Mouse (Mus musculus): ENCODE measurements around the gene Clhc1. TPM values are rescaled to one million over a fixed set of nuclear protein-coding genes. Genes with fewer than 3 reads are reported as not detected.

Clhc1 gene
- polyA plus RNA-seq, 1 experiment, result not detected

GRCm38 (mm10) chr11:29549425-29549778, 1.7 kb downstream of the Clhc1 start:
- H3K79me2 ChIP-seq (ENCODE audit: control insufficient read depth, insufficient read depth), result peaks cover 24% of the 10 kb centered on the region
- no peaks in the 10 kb centered on the region for H3K27me3 ChIP-seq (ENCODE audit: control insufficient read depth, insufficient read depth, insufficient read length)
- H3ac ChIP-seq (ENCODE audit: control insufficient read depth, insufficient read length, low read depth), result no peak overlapping the region
- H3K36me3 ChIP-seq (ENCODE audit: control insufficient read depth, insufficient read depth), result peaks cover 30% of the 10 kb centered on the region
- H3K4me3 ChIP-seq (ENCODE audit: insufficient read depth, poor library complexity, severe bottlenecking), result no peak overlapping the region
- TF ChIP-seq USF1 (IDR thresholded peaks at IDR 0.05; ENCODE audit: low read depth) (no peak), CEBPB (IDR thresholded peaks at IDR 0.05; ENCODE audit: low read depth) (no peak), MYOG (IDR thresholded peaks at IDR 0.05; ENCODE audit: control insufficient read depth, extremely low read depth, insufficient read length) (no peak), FOSL1 (IDR thresholded peaks at IDR 0.05; ENCODE audit: insufficient read depth, low read length, poor library complexity, severe bottlenecking) (no peak), CTCF (IDR thresholded peaks at IDR 0.05; ENCODE audit: control insufficient read depth, insufficient read depth, insufficient read length) (no peak), MAX (IDR thresholded peaks at IDR 0.05) (no peak), MYOD1 (IDR thresholded peaks at IDR 0.05; ENCODE audit: control insufficient read depth, insufficient read length, low read depth) (no peak)
- peaks cover 17% of the 10 kb centered on the region for H3K79me3 ChIP-seq (ENCODE audit: low read depth)

- H3K27me3 ChIP-seq (ENCODE audit: control insufficient read depth, insufficient read depth, insufficient read length), result no peaks in the 10 kb centered on the region
- H3K79me3 ChIP-seq (ENCODE audit: low read depth), result no peaks in the 10 kb centered on the region
- H3K36me3 ChIP-seq (ENCODE audit: control insufficient read depth, insufficient read depth), result no peaks in the 10 kb centered on the region
- no peak overlapping the region for H3ac ChIP-seq (ENCODE audit: control insufficient read depth, insufficient read length, low read depth)
- no peak for TF ChIP-seq CEBPB (IDR thresholded peaks at IDR 0.05; ENCODE audit: low read depth)
- TF ChIP-seq MYOG (IDR thresholded peaks at IDR 0.05; ENCODE audit: control insufficient read depth, extremely low read depth, insufficient read length), result no peak
- no peak for TF ChIP-seq FOSL1 (IDR thresholded peaks at IDR 0.05; ENCODE audit: insufficient read depth, low read length, poor library complexity, severe bottlenecking)
- TF ChIP-seq USF1 (IDR thresholded peaks at IDR 0.05; ENCODE audit: low read depth), result no peak
- no peak for TF ChIP-seq MYOD1 (IDR thresholded peaks at IDR 0.05; ENCODE audit: control insufficient read depth, insufficient read length, low read depth)
- TF ChIP-seq CTCF (IDR thresholded peaks at IDR 0.05; ENCODE audit: control insufficient read depth, insufficient read depth, insufficient read length), result no peak
- no peak for TF ChIP-seq MAX (IDR thresholded peaks at IDR 0.05)
- H3K4me3 ChIP-seq (ENCODE audit: insufficient read depth, poor library complexity, severe bottlenecking), result no peak overlapping the region
- H3K79me2 ChIP-seq (ENCODE audit: control insufficient read depth, insufficient read depth), result no peaks in the 10 kb centered on the region
Measured at GRCm38 (mm10) chr11:29560452-29560851, 12.7 kb downstream of the Clhc1 start.

- Histone ChIP-seq H3K79me2 (ENCODE audit: control insufficient read depth, insufficient read depth) (no peaks in the 10 kb centered on the region), H3K36me3 (ENCODE audit: control insufficient read depth, insufficient read depth) (no peaks in the 10 kb centered on the region), H3K4me3 (ENCODE audit: insufficient read depth, poor library complexity, severe bottlenecking) (no peak overlapping the region), H3K27me3 (ENCODE audit: control insufficient read depth, insufficient read depth, insufficient read length) (no peaks in the 10 kb centered on the region), H3ac (ENCODE audit: control insufficient read depth, insufficient read length, low read depth) (no peak overlapping the region), H3K79me3 (ENCODE audit: low read depth) (no peaks in the 10 kb centered on the region)
- TF ChIP-seq CTCF (IDR thresholded peaks at IDR 0.05; ENCODE audit: control insufficient read depth, insufficient read depth, insufficient read length), result no peak
- no peak for TF ChIP-seq USF1 (IDR thresholded peaks at IDR 0.05; ENCODE audit: low read depth)
- TF ChIP-seq MAX (IDR thresholded peaks at IDR 0.05), result no peak
- no peak for TF ChIP-seq FOSL1 (IDR thresholded peaks at IDR 0.05; ENCODE audit: insufficient read depth, low read length, poor library complexity, severe bottlenecking)
Measured at GRCm38 (mm10) chr11:29560990-29561389, 13.2 kb downstream of the Clhc1 start.

- H3K79me2 ChIP-seq (ENCODE audit: control insufficient read depth, insufficient read depth), result no peaks in the 10 kb centered on the region
- H3K27me3 ChIP-seq (ENCODE audit: control insufficient read depth, insufficient read depth, insufficient read length), result no peaks in the 10 kb centered on the region
- H3K4me3 ChIP-seq (ENCODE audit: insufficient read depth, poor library complexity, severe bottlenecking), result no peak overlapping the region
- H3ac ChIP-seq (ENCODE audit: control insufficient read depth, insufficient read length, low read depth), result no peak overlapping the region
- no peaks in the 10 kb centered on the region for H3K36me3 ChIP-seq (ENCODE audit: control insufficient read depth, insufficient read depth)
- TF ChIP-seq USF1 (IDR thresholded peaks at IDR 0.05; ENCODE audit: low read depth) (no peak), MYOG (IDR thresholded peaks at IDR 0.05; ENCODE audit: control insufficient read depth, extremely low read depth, insufficient read length) (no peak), CTCF (IDR thresholded peaks at IDR 0.05; ENCODE audit: control insufficient read depth, insufficient read depth, insufficient read length) (no peak), MAX (IDR thresholded peaks at IDR 0.05) (no peak), CEBPB (IDR thresholded peaks at IDR 0.05; ENCODE audit: low read depth) (no peak), MYOD1 (IDR thresholded peaks at IDR 0.05; ENCODE audit: control insufficient read depth, insufficient read length, low read depth) (no peak), FOSL1 (IDR thresholded peaks at IDR 0.05; ENCODE audit: insufficient read depth, low read length, poor library complexity, severe bottlenecking) (no peak)
- no peaks in the 10 kb centered on the region for H3K79me3 ChIP-seq (ENCODE audit: low read depth)
Measured at GRCm38 (mm10) chr11:29563406-29563805, 15.7 kb downstream of the Clhc1 start.

- TF ChIP-seq MYOD1 (IDR thresholded peaks at IDR 0.05; ENCODE audit: control insufficient read depth, insufficient read length, low read depth) (no peak), MYOG (IDR thresholded peaks at IDR 0.05; ENCODE audit: control insufficient read depth, extremely low read depth, insufficient read length) (no peak), USF1 (IDR thresholded peaks at IDR 0.05; ENCODE audit: low read depth) (no peak), CTCF (IDR thresholded peaks at IDR 0.05; ENCODE audit: control insufficient read depth, insufficient read depth, insufficient read length) (no peak), MAX (IDR thresholded peaks at IDR 0.05) (no peak), FOSL1 (IDR thresholded peaks at IDR 0.05; ENCODE audit: insufficient read depth, low read length, poor library complexity, severe bottlenecking) (no peak), CEBPB (IDR thresholded peaks at IDR 0.05; ENCODE audit: low read depth) (no peak)
- H3K36me3 ChIP-seq (ENCODE audit: control insufficient read depth, insufficient read depth), result no peaks in the 10 kb centered on the region
Measured at GRCm38 (mm10) chr11:29571536-29571935, 23.8 kb downstream of the Clhc1 start.

GRCm38 (mm10) chr11:29572656-29573055, 24.9 kb downstream of the Clhc1 start:
- Histone ChIP-seq H3K36me3 (ENCODE audit: control insufficient read depth, insufficient read depth) (no peaks in the 10 kb centered on the region), H3K79me3 (ENCODE audit: low read depth) (no peaks in the 10 kb centered on the region), H3K4me3 (ENCODE audit: insufficient read depth, poor library complexity, severe bottlenecking) (no peak overlapping the region), H3K27me3 (ENCODE audit: control insufficient read depth, insufficient read depth, insufficient read length) (no peaks in the 10 kb centered on the region), H3K79me2 (ENCODE audit: control insufficient read depth, insufficient read depth) (no peaks in the 10 kb centered on the region), H3ac (ENCODE audit: control insufficient read depth, insufficient read length, low read depth) (no peak overlapping the region)
- TF ChIP-seq MYOG (IDR thresholded peaks at IDR 0.05; ENCODE audit: control insufficient read depth, extremely low read depth, insufficient read length) (no peak), CTCF (IDR thresholded peaks at IDR 0.05; ENCODE audit: control insufficient read depth, insufficient read depth, insufficient read length) (no peak), MYOD1 (IDR thresholded peaks at IDR 0.05; ENCODE audit: control insufficient read depth, insufficient read length, low read depth) (no peak), USF1 (IDR thresholded peaks at IDR 0.05; ENCODE audit: low read depth) (no peak), CEBPB (IDR thresholded peaks at IDR 0.05; ENCODE audit: low read depth) (no peak), FOSL1 (IDR thresholded peaks at IDR 0.05; ENCODE audit: insufficient read depth, low read length, poor library complexity, severe bottlenecking) (no peak), MAX (IDR thresholded peaks at IDR 0.05) (no peak)

More at GRCm38 (mm10) chr11:29571536-29571935, 23.8 kb downstream of the Clhc1 start:
- no peaks in the 10 kb centered on the region for H3K27me3 ChIP-seq (ENCODE audit: control insufficient read depth, insufficient read depth, insufficient read length)
- H3K79me2 ChIP-seq (ENCODE audit: control insufficient read depth, insufficient read depth), result no peaks in the 10 kb centered on the region
- no peak overlapping the region for H3K4me3 ChIP-seq (ENCODE audit: insufficient read depth, poor library complexity, severe bottlenecking)
- no peak overlapping the region for H3ac ChIP-seq (ENCODE audit: control insufficient read depth, insufficient read length, low read depth)
- H3K79me3 ChIP-seq (ENCODE audit: low read depth), result no peaks in the 10 kb centered on the region
